Mouse (Mus musculus): ENCODE data around the gene Poldip2.
A peak's percentile ranks its signal among the peaks of the same experiment; 100 is the strongest.

The Poldip2 gene

DNA sequence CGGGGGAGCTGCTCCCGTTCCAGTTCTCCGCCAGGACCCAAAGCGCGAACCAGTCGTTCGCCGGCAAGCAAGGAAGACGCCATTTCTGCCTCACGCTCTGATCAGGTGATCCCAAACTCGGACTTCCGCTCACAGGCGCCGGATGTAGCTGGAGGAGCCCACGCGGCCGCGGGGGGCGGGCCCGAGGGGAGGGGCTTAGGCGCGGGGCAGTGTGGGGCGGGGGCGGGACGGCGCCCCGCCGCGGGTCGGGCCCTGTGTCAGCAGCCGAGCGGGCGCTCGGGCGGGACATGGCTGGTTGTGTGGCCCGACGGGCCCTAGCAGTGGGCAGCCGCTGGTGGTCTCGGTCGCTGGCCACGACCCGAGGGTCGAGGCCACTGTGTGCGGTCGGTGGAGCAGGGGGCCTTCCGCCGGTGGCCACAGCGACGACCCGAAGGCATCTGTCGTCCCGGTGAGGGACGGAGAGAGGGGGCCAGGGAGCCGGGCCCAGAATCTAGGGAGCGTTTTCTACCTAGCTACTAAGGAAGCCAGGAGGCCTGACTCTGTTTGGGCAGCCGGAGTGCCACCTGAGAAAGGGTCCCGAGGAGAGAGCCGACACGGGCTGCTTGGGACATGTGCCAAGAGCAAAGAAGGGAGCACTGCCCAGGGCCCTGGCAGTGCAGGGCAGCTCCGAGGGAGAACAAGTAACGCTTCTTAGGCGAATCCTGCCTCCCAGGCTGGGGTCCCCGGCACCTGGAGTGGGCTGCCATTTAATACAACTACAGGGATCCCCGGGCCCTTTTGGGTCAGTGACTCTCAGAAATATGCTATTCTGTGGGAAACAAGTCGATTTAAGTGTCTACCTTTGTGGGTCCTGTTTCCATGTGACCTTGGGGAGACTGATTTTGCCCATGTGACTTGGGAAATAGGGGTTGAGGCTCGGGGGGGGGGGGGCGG lies at the start of gene Poldip2, which contains the start of gene Tmem199:
Gene Poldip2 (plus strand): TSS at position 169 of the 933 bp plus-strand sequence.
Gene Tmem199 (minus strand): TSS at position 148 of the 933 bp plus-strand sequence.
- peak; percentile 94 to 95 for DNase-seq (ENCODE audit: low spot score in 2 of 2)

DNA sequence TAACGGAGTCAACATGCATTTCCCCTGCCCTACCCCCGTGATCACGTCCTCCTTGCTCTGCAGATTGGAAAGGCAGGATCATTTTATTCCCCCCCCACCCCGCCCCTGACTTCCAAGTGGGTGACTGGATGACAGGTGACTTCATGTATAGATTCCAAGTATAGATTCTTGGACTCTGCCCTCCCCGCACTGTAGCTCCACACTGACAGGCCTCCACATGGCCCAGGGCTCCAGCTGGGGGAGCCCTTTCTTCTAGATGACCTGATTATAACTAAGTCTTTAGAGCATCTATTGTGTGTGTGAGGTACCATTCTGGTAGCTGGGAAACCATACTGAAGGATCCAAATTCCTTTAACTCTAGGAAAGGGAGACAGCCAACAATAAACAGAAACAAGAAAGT lies 49.3 kb upstream of the Poldip2 start:
- no peak for DNase-seq (ENCODE audit: low spot score in 2 of 2)

DNA sequence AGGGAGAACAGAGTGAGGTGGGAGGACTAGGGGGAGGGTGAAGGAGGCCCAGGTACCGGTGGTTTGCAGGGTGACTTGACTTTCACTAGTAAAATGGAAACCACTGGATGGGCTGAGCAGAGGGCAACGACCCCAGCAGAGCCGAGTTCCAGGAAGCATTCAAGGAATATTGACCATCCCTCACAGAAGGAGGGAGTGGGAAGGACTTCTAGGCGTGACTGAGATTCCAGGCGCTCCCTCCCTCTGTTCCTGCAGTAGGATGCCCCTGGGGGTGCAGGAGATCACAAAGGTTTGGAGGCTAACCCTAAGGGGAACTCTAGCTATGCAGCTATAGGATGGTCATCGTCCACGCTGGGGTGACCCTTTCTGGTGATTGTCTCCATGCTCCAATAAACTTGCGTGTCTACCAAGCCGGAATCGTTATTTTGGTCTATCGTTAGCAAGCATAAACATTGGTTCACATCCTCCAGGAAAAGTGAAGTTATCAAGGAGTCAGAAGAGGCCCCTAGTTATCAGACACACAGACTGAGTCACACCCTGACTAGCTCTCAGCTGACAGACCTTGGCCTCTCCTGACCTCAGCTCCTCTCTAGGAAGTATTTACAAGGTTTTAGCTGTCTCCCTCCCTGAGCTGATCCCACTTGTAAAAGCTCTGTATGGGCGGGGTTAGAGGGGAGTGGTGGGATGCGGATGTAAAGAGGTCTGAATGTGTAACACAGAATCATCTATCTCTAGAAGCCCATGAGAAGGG lies 48.5 kb upstream of the Poldip2 start:
- no peak for DNase-seq (ENCODE audit: low spot score in 2 of 2)

DNA sequence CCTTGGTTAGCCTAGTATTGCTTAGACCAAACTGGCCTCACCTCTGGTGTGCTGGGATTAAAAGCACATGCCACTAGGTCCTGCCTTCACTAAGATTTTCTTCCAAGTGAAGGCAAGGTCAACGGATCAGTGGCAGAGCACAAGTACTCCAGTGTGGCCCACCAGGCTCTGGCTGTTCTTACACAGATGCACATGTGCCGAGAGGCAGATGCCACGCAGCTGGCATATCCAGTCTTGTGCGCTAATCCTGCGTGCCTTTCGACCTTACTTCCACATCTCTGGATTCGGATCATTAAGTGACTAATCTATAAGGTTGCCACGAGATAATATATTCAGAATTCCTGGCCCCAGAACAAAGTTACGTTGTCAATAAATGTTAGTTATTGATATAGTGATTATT lies 46.9 kb upstream of the Poldip2 start:
- no peak for DNase-seq (ENCODE audit: low spot score in 2 of 2)

DNA sequence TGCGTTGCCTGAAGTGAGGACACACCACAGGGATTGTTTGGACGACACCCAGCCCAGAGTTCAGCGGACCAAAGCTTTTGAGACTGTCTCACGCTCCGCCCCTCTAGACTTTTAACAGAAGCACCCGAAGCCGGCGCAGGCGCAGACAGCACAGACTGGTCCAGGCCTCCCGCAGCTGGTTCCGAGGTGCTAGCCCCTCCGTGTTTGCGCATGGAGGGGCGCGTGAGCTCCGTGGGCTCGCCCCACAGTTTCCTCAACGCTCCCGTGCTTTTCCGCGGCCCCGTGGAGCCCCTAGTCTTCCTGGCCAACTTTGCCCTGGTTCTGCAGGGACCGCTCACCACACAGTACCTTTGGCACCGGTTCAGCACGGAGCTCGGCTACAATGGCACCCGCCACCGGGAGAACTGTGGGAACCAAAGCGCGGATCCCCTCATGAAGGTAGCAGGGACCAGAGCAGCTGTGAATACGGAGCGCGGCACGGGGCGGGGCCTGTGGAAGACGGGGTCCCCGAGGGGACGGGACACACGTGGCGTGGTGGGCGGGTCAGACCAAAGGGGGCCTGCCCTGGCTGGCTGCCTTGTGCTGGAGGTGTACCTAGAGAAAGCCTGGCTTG lies 46.3 kb upstream of the Poldip2 start, which contains the start of gene Slc46a1:
Gene Slc46a1 (plus strand): TSS at position 130 of the 613 bp plus-strand sequence.
- peak; percentile 90 to 91 for DNase-seq (ENCODE audit: low spot score in 2 of 2)

DNA sequence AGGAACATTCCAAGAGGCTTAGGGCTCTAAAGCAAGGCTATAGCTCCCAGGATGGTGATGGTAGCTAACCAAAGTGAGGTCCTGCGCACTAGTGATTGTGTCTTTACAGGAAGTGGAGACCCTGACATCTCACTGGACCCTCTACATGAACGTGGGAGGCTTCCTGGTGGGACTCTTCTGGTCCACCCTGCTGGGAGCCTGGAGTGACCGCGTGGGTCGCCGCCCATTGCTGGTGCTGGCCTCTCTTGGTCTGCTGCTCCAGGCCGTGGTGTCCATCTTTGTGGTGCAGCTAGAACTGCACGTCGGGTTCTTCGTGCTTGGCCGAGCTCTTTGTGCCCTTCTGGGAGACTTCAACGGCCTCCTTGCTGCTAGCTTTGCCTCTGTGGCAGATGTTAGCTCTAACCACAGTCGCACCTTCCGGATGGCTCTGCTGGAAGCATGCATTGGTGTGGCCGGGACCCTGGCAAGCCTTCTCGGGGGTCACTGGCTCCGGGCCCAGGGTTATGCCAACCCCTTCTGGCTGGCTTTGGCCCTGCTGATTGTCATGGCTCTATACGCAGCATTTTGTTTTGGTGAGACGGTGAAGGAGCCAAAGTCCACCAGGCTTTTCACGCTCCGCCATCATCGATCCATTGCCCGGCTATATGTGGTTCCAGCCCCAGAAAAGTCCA lies 45.6 kb upstream of the Poldip2 start:
- no peak for DNase-seq (ENCODE audit: low spot score in 2 of 2)

DNA sequence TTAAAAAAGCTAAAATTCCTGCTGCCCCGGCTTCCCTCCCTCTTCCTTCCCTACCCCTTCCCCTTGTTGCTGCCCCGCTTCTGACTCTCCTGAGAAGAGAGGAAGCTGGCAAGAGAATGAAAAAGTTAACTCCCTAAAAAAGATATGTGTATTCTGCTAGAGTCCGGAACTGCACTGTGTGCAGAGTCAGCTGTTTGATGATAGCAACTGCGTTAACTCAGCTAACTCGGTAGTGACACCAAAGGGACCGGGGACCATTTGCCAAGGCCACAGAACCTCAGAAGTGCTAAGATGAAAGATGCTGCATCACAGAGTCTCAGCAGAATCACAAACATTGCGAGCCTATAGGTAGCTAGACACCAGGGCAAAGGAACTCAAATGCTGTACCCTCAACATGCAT lies 44.5 kb upstream of the Poldip2 start:
- DNase-seq (ENCODE audit: low spot score in 2 of 2), result no peak

DNA sequence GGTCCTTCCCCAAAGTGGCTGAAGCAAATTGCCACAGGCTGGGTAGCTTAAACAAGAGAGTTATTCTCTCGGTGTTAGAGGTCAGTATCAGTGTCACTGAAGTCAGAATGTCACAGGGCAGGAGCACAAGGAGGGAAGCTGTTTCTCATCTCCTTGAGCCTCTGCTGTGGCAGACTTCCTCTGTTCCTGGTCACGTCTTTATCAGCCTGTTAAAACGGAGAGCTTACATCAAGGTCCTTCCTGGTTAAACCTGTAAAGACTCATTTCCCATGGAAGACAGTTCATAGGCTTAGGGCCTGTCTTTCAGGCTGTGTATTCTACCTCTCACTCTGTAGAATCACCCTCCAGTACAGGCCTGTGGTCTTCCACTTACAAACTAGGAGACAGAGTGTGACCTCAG lies 44.1 kb upstream of the Poldip2 start:
- no peak for DNase-seq (ENCODE audit: low spot score in 2 of 2)

DNA sequence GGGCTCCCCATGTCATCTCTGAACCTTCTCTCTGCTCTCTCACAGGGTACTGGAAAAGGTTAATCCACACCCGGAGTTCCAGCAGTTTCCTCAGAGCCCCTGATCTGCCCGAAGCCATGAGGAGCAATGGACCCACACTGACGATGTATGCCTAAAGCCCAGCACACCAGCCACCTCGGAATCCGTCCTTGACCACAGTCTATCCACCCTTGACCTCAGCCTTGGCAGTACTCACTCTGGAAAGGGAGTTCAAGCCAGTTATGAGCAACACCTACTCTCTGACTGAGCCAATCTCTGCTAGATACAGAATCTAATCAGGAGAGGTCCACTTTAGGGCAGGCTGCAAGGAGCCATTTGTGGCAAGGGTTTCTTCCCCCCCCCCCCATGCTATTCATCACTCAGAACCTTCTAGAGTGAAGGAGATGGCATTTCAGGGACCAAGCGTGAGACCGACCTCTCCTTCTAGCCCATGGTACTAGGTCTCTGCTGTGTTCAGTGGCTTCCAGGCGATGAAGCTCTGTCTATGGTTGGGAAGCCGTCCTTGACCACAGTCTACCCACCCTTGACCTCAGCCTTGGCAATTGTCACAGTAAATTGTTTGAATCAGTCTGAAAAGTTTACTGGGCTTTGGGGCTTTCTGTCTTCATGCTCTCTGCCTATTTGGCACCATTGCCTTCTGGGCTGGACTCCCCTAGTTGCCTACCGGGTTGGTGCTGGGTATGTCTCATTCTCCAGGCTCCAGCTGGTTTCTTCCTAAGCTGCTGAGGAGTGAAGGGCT lies 40.5 kb upstream of the Poldip2 start:
- no peak for DNase-seq (ENCODE audit: low spot score in 2 of 2)

DNA sequence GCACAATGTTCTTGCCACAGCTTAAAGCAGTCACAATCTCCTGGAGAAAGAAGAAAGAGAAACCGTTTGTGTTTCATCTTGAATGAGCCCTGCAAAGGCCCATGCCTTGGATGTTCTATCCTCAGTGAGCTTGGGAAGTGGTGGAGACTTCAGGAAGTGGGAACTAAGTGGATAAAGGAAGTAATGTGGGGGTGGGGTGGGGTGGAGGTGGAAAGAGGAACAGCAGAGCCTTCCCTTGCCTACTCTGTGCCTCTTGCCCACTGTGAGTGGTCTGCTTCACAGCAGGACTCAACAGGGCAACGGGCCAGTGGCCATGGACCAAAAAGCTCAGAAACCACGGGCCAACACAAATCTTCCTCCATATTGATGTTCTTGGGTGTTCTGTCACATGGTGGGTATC lies 36.7 kb upstream of the Poldip2 start:
- DNase-seq (ENCODE audit: low spot score in 2 of 2), result no peak

DNA sequence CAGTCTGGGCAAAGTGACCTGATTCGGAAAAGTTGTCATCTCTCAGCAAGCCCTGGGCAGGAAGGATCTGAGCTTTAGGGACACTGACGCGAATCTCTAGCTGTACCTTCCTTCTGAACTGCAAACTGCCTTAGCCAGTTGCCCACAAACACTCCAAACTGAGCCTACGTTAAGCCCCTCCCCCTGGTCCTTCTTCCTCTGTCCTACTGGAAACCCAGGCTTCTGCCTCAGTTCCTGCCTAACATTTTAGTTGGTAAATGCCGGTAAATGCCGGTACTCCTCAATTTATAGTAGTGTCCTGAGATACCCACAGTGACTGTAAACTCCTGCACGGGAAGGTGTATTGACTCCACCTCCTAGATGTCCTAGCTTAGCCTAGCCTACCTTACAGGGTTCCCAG lies 28.4 kb upstream of the Poldip2 start:
- no peak for DNase-seq (ENCODE audit: low spot score in 2 of 2)

DNA sequence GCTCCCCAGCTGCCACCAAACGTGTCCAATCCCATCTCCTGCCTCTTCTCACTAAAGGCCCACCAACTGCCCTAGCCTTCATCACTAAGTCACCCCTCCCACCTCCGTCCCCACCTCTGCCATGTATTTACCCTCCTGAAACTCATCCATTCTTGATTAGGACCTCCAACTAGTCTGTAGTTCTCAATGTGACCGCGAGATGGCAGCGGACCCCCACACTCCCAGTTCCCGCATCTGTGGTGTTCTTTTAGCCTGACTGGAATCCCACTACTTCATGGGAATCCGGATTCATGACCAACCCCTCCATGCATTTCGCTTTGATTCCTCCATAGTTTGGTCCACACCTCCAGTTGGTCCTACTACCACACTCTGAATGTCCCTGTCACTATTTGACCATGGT lies 23.8 kb upstream of the Poldip2 start:
- DNase-seq (ENCODE audit: low spot score in 2 of 2), result peak; percentile 80 to 86

DNA sequence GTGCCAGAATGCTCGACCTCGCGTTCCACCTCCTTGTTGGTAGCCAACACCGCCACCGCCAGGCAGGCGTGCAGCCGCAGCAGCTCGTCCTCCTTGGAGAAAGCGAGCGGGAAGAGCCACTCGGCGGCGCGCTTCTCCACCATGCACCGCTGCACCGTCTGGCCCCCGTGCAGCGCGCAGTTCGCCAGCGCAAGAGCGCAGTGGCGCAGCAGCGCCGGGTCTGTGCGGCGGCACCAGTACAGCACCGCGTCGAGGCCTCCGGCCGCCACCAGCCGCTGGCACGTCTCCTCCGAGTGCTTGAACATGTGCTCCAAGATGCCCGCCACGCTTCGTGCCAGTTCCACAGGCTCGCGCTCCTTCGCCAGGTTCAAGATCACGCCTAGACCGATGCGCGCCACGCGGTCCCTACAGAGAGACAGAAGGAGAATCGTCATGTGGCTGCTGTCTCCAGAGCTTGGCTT lies 21.2 kb upstream of the Poldip2 start:
- DNase-seq (ENCODE audit: low spot score in 2 of 2), result peak; percentile 67 to 76

DNA sequence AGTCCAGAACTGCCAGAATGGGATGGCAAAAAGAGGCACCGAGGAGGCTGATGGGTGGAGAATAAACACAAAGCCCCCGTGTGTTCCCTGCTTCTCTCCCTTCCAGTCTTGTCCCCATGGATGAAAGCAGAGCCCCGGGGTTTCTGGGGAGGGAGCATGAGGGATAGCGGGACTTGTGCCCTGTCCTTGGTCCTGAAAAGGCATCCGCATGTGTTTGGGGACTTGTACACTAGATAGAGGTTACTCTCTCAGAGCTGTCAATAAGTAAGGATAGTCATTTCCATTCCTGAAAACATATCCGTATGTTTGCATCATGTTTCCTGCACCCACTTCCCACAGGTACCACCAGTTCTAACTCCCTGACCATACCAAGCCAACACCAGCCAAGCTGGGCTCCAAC lies 16.1 kb upstream of the Poldip2 start:
- DNase-seq (ENCODE audit: low spot score in 2 of 2), result no peak

DNA sequence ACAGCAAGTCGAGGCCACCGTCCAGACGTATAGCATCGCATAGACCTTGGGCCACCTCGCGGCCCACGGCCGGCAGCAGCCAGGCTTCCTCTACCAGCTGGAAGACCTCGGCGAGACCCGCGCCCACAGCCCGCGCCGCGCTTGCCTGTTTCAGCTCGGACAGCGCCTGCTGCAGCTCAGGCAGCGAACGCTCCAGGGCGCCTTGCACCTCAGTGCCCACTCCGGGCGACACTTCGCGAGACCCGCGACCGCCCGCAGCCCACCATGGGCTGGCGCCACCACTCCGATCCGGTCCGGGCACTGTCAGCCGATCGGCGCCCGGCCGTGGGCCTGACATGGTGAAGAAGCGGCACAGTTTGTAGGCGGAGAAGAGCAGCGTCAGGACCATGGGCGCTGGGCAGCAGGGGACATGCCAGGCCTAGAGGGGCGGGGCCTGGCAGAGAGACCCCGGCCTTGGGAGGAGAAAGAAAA lies 14.9 kb upstream of the Poldip2 start:
- DNase-seq (ENCODE audit: low spot score in 2 of 2), result peak; percentile 65 to 73

DNA sequence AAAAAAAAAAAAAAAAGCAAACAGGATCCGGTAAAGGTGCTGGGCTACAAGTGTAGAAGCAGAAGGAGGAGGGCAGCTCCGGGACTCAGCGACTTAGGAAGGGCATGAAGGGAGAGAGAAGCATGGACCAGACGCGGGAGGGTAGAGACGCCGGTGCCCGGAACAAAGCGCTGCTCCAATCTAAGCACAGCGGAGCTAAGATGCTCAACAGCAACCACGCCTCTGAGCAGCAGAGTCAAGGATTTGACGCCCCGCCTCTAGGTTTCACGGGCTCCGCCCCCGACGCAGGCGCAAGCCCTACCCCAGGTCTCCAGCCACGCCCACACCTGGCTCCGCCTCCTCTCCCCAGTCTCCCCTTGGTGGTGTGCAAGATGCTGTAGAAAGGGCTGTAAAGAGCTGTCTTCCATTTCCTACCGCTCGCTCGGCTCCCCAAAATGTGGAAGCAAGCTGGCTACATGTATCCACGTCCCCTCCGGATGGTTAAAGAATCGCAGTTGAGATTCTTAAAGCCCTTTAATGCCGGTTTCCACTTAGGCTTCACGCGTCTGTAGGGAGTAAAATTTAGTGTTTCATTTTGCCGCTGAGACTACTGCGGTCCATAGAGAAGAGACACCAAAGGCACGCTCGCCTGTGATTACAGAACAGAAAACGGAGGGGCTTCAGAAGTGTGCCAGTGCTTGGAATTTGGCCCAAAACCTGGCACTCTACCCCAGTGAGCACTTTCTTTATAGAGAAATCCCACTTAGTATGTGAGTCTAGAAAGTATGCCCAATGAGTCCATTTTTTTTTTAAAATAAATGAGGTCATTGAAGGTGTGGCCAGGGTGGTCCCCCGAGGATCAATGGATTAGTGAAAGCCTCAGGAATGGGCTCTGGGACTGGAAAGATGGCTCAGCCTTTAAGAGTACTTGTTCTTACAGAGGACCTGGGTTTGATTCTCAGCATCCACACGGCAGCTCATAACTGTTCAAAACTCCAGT lies 14.2 kb upstream of the Poldip2 start, which contains the start of gene Sarm1:
Gene Sarm1 (minus strand): TSS at position 211 of the 979 bp plus-strand sequence.
- peak; percentile 97 for DNase-seq (ENCODE audit: low spot score in 2 of 2)

DNA sequence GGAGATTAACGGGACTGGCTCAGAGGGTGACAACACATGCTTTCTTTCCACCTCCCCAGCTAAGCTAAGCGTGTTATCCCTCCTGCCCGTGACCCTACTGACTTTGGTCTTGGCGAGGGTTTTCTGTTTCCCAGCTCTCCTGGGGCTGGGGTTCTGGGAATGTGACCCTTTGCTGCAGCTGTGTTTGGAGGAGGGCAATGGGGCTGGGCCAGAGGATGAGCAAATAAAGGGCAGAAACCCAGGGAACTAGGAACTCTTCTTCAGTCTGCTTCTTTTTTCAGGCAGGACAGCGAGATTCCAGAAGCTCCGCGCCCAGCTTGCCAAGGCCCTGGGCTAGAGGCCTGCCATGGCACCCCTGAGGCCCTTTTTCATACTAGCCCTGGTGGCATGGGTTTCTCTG lies 13.0 kb upstream of the Poldip2 start, which contains the start of gene Vtn:
Gene Vtn (plus strand): TSS at position 88 of the 400 bp plus-strand sequence.
- no peak for DNase-seq (ENCODE audit: low spot score in 2 of 2)

DNA sequence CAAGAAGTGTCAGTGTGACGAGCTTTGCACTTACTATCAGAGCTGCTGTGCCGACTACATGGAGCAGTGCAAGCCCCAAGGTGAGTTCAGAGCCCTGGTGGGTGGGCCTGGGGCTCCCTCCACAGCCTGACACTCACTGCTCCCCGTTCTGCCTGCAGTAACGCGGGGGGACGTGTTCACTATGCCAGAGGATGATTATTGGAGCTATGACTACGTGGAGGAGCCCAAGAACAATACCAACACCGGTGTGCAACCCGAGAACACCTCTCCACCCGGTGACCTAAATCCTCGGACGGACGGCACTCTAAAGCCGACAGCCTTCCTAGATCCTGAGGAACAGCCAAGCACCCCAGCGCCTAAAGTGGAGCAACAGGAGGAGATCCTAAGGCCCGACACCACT lies 12.4 kb upstream of the Poldip2 start:
- no peak for DNase-seq (ENCODE audit: low spot score in 2 of 2)

DNA sequence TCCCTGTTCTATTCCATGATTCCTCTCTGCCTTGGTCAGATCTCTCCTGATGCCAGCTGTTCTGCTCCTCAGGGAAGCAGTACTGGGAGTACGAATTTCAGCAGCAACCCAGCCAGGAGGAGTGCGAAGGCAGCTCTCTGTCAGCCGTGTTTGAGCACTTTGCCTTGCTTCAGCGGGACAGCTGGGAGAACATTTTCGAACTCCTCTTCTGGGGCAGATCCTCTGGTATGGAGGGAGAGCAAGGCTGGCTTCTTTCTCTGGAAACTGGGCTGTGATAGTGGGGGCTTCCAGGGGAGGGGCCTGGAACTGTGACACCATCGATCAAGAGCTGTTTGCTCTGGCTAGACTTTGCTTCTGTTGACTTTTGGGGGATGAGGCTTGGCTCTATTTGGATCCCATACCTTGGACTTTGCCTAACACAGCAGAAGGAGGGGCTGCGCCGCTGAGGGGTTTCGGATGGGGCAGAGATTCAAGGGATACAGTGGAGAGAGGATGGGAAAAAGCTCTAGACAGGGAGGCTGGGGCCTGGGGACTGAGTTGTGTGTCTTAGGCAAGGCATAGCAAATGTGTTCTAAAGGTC lies 11.3 kb upstream of the Poldip2 start:
- DNase-seq (ENCODE audit: low spot score in 2 of 2), result no peak
